In the genomic region with DNA sequence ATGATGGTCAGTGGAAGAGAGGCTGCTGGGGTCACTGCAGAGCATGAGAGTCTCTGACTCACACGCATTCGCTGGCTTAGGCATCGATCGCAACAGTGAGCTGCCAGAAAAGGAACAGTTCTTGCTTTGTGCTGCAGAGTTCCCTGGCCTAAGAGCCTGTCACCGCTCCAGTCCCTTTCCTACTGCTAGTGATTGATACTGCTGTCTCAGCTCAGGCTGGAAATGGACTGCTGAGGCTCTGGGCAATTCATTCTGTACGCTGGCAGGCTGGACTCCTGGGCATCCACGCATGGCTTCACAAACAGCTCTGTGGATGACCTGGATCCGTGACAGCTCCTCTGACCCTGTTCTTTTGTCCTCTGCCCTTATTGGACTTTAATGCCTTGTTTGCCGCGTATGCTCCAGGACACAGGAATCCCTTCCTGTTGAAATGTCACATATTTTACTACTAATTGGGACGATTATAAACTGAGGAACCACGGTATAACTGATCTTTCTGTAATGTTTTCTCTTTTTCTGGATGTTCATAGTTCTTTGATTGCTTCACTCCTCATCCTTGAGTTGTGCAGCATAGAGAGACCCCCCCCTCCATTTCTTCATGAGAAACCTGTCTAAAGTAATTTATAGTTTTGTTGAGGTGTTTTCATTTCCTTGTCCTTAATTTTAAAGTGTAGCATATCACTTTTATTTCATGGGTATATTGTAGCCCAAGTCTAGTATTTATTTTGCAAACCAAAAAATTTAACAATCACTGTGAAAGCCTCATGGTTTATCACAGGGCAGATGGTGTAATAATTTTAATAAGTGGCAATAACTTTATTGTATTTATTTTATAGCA, we compare ENCODE assay signal across 8 mouse cellular contexts.
DNase-seq lines count a peak whose midpoint lies in the region; ATAC-seq and TF ChIP-seq lines count a peak whose summit lies in the region.

No protein-coding gene starts in this region.

- no peak overlapping the region for H3K4me3 ChIP-seq in forebrain, embryonic 14.5 days (ENCODE audit: low read depth, low read length)
- peak overlapping the region; percentile 4; the same call in 1 of the 2 replicates for H3K4me3 ChIP-seq in heart, embryonic 16.5 days (ENCODE audit: low read length)
- H3K4me3 ChIP-seq in lung, adult 2 months (replicated peaks; ENCODE audit: extremely low read depth, low read depth, low read length), result no peak overlapping the region

- H3K9me3 ChIP-seq in forebrain, embryonic 14.5 days (replicated peaks; ENCODE audit: control insufficient read depth, low read length), result no peaks in the 10 kb centered on the region
- H3K9me3 ChIP-seq in heart, embryonic 16.5 days (replicated peaks; ENCODE audit: control insufficient read depth, low read length), result no peaks in the 10 kb centered on the region

- WGBS in forebrain, embryonic 14.5 days, result 16% methylated on average over 12 of the region's 12 CpGs
- WGBS in heart, embryonic 16.5 days, result 32% methylated on average over 12 of the region's 12 CpGs
- WGBS in lung, adult 2 months, result 38% methylated on average over 12 of the region's 12 CpGs

- no peak for TF ChIP-seq POLR2A in lung, adult 2 months (IDR thresholded peaks at IDR 0.05; ENCODE audit: borderline replicate concordance, extremely low read depth, low read depth, low read length)

- TF ChIP-seq CTCF in lung, adult 2 months (IDR thresholded peaks at IDR 0.05; ENCODE audit: insufficient read depth, low read length), result no peak

- no peaks in the 10 kb centered on the region for H3K27me3 ChIP-seq in forebrain, embryonic 14.5 days (replicated peaks; ENCODE audit: control insufficient read depth, insufficient read depth, low read length)
- no peaks in the 10 kb centered on the region for H3K27me3 ChIP-seq in heart, embryonic 16.5 days (ENCODE audit: control insufficient read depth, insufficient read depth, low read length)

- no peak overlapping the region for H3K27ac ChIP-seq in forebrain, embryonic 14.5 days (ENCODE audit: low read depth, low read length)
- H3K27ac ChIP-seq in heart, embryonic 16.5 days (ENCODE audit: low read length), result peak overlapping the region; percentile 90

- ATAC-seq in cerebellum, adult (ENCODE audit: insufficient number of reproducible peaks, low FRiP score, low TSS enrichment), result peak; percentile 97
- peak; percentile 88 for ATAC-seq in forebrain, embryonic 14.5 days
- ATAC-seq in heart, embryonic 16.5 days (replicated peaks; ENCODE audit: extremely low read depth, insufficient read depth, low FRiP score), result peak; percentile 57; the same call in 1 of the 2 replicates
- ATAC-seq in inflammation-experienced regulatory T-cells, adult 6 months, result no peak

- 0 out of 2 replicates have a peak overlapping the region, but pooled peaks have one; percentile 22 for H3K9ac ChIP-seq in forebrain, embryonic 14.5 days (ENCODE audit: low read length)
- peak overlapping the region; percentile 39 for H3K9ac ChIP-seq in heart, embryonic 16.5 days (ENCODE audit: low read length)

- DNase-seq in 3T3-L1 (ENCODE audit: low read depth, low spot score), result peak; percentile 94
- peak; percentile 76 for DNase-seq in forebrain, embryonic 14.5 days (ENCODE audit: low spot score)
- DNase-seq in kidney, postnatal 10 days, result peak; percentile 77
- peak; percentile 25 for DNase-seq in lung, adult 2 months
- DNase-seq in ovary, postnatal 14 days (ENCODE audit: low spot score), result peak; percentile 36

- H3K36me3 ChIP-seq in forebrain, embryonic 14.5 days (ENCODE audit: control insufficient read depth, insufficient read depth, low read length), result no peaks in the 10 kb centered on the region
- H3K36me3 ChIP-seq in heart, embryonic 16.5 days (ENCODE audit: control insufficient read depth, insufficient read depth), result no peaks in the 10 kb centered on the region

- peaks cover 8% of the 10 kb centered on the region; the same call in 1 of the 2 replicates for H3K4me1 ChIP-seq in forebrain, embryonic 14.5 days (ENCODE audit: control insufficient read depth, insufficient read depth, low read length)
- H3K4me1 ChIP-seq in heart, embryonic 16.5 days (ENCODE audit: control insufficient read depth, insufficient read depth, low read length), result peaks cover 61% of the 10 kb centered on the region
- peaks cover 9% of the 10 kb centered on the region; the same call in 1 of the 2 replicates for H3K4me1 ChIP-seq in lung, adult 2 months (ENCODE audit: control insufficient read depth, insufficient read depth, low read length)

- H3K4me2 ChIP-seq in forebrain, embryonic 14.5 days (ENCODE audit: low read length), result no peak overlapping the region
- peak overlapping the region; percentile 48 for H3K4me2 ChIP-seq in heart, embryonic 16.5 days (ENCODE audit: low read depth, low read length)

Comparison
In these comparisons a context has a peak if more than half of its experiments do, and no peak if none do; other contexts are left out.
1. DNase-seq: peak in every context shown above with its lines; median percentile 94 in 3T3-L1; 77 in kidney, postnatal 10 days; 76 in forebrain, embryonic 14.5 days; 36 in ovary, postnatal 14 days; 25 in lung, adult 2 months.